Mouse (Mus musculus) G1E (cell line): ENCODE data around the gene Rgp1. TPM values are rescaled to one million over a fixed set of nuclear protein-coding genes. Genes with fewer than 3 reads are reported as not detected.
A peak's percentile ranks its signal among the peaks of the same experiment; 100 is the strongest.

Source experiments
- ATAC-seq: 2 replicates; pipeline ENCODE4 v1.8.0; 2016; ENCODE audit warnings: mild to moderate bottlenecking; ENCODE audit not compliant: insufficient number of reproducible peaks, poor library complexity, low FRiP score, severe bottlenecking; ENCODE audit errors: extremely low read depth
- DNase-seq: peaks from one replicate; pipeline ENCODE4 v3.0.0; 2012; ENCODE audit warnings: low spot score
- H3K27me3 ChIP-seq: 2 replicates; pipeline ENCODE4 v1.6.1; 2012; ENCODE audit warnings: mild to moderate bottlenecking, low read length, inconsistent platforms; ENCODE audit not compliant: insufficient read depth
- H3K36me3 ChIP-seq: replicated peaks from 2 replicates; pipeline ENCODE3; 2012; ENCODE audit warnings: mild to moderate bottlenecking, inconsistent platforms
- H3K4me1 ChIP-seq: 2 replicates; pipeline ENCODE4 v1.6.1; 2012; ENCODE audit warnings: low read depth, low read length, inconsistent platforms, mixed read lengths; ENCODE audit not compliant: insufficient read depth
- H3K4me3 ChIP-seq: 2 replicates; pipeline ENCODE4 v1.5.1; 2012; ENCODE audit warnings: low read depth, mild to moderate bottlenecking, inconsistent platforms, low read length, moderate library complexity, mixed read lengths
- H3K9me3 ChIP-seq: replicated peaks from 2 replicates; pipeline ENCODE4 v1.6.1; 2012; ENCODE audit warnings: inconsistent platforms
- CTCF ChIP-seq: IDR thresholded peaks from 2 replicates; pipeline ENCODE4 v1.5.1; 2012; ENCODE audit warnings: low read depth, low read length, inconsistent platforms, mixed read lengths
- GATA1 ChIP-seq: IDR thresholded peaks from 2 replicates; pipeline ENCODE4 v1.6.1; 2012; ENCODE audit warnings: borderline replicate concordance, low read length, inconsistent platforms, mixed read lengths
- GATA2 ChIP-seq: IDR thresholded peaks from 2 replicates; pipeline ENCODE4 v1.6.1; 2012; ENCODE audit warnings: low read depth, low read length, inconsistent platforms, borderline replicate concordance
- POLR2AphosphoS5 ChIP-seq: IDR thresholded peaks from 2 replicates; pipeline ENCODE4 v1.6.1; 2012; ENCODE audit warnings: low read depth, low read length, inconsistent platforms; ENCODE audit not compliant: insufficient replicate concordance
- TAL1 ChIP-seq: conservative IDR thresholded peaks from 2 replicates; pipeline ENCODE4 v1.6.1; 2012; ENCODE audit warnings: low read depth, low read length, inconsistent platforms, mixed read lengths
- polyA plus RNA-seq: library from polyadenylated mRNA; stranded (reverse); fragments of >175 nt; gene quantifications from 2 replicates; pipeline ENCODE4 v1.2.3, GENCODE M21; 2012
- total RNA-seq, 2 experiments: library from RNA; stranded (forward) in 1 of 2; stranded (reverse) in 1 of 2; fragments of 200-1000 nt in 1 of 2; fragments of >200 nt in 1 of 2; fragmentation: Nextera tagmentation in 1 of 2; gene quantifications; 2 replicates each; pipeline ENCODE4 v1.2.3; 2014 to 2017

Rgp1 gene
- total and polyA plus RNA-seq, 3 experiments = 23.2 to 105 (median 48.5) TPM

DNA sequence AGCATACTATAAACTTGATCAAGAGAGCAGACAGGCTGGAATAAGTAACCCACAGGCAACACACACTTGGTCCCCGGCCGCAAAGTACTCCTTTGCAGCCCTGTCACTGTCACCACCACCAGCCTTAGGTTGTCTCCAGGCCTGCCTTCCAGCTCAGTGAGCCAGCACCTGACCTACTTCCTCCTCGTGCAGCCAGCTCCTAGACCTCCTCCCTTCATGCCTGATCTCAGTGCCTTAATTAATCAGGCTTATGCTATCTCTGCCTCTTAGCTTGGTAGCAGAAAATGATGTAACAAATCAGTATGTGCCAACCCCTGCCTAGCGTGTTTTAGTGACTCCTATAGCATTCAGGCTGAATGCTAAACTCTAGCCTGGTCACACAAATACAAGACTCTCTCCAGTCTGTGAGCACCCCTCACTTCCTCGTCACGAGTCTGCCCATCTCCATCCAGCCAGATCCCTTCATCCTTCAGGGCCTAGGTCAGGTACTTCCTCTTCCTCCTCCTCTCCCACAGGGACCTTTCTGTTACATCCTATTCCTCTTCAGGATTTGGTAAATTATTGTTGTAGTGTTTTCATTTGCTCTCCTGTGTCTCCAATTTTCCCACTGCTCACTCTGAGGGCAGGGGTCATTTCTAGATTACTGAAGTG lies 7.0 kb upstream of the Rgp1 start:
- Histone ChIP-seq H3K36me3 (peaks cover 98% of the 10 kb centered on the region), H3K27me3 (no peaks in the 10 kb centered on the region), H3K9me3 (no peaks in the 10 kb centered on the region), H3K4me1 (peaks cover 44% of the 10 kb centered on the region), H3K4me3 (no peak overlapping the region)
- no peak for DNase-seq
- no peak for TF ChIP-seq GATA2
- no peak for TF ChIP-seq GATA1
- no peak for TF ChIP-seq POLR2AphosphoS5
- no peak for TF ChIP-seq TAL1
- no peak for TF ChIP-seq CTCF
- no peak for ATAC-seq

DNA sequence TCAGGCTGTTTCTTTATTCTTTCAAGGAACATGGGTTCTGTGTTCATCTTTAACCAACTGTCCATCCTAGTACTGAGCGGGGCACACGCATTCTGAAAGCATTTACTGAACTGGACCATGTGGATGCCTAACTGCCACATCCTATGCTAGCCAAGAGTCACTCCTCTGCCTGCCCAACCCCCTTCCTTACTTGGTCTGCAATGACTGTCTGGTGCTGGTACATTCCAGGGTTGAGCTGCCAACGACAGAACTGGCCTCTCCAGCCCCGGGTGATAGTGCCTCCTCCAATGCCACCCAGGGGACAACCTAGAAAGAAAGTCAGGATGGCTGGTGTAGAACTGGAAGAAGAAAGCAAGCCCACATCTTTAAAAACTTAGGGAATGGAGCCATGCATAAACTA lies 5.0 kb upstream of the Rgp1 start:
- DNase-seq (no peak), ATAC-seq (no peak)
- peaks cover 53% of the 10 kb centered on the region for H3K4me1 ChIP-seq
- TF ChIP-seq GATA1 (no peak), GATA2 (no peak), POLR2AphosphoS5 (no peak), TAL1 (no peak)
- no peak overlapping the region for H3K4me3 ChIP-seq
- peaks cover 82% of the 10 kb centered on the region for H3K36me3 ChIP-seq
- no peaks in the 10 kb centered on the region for H3K27me3 ChIP-seq
- no peaks in the 10 kb centered on the region for H3K9me3 ChIP-seq

DNA sequence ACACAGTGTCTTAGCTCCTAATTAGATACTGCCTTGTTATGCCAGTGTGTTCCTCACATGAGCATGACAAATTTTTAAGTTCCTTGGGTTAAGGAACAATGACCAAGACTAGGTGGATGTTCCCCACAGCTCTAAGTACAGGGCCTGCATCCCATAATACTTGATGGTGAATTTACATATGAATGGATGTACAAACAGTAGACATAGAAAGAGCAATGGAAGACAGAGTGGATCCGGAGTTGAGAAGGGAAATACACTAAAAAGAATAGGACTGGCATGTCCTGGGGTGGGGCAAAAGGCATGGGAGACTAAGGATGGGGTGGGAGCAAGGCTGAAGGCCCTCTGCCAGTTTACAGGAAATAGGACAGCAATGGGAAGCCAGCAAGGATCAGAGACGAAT lies 3.2 kb upstream of the Rgp1 start:
- ATAC-seq (no peak), DNase-seq (no peak)
- TF ChIP-seq POLR2AphosphoS5 (no peak), GATA2 (no peak), TAL1 (no peak), CTCF (no peak), GATA1 (no peak)
- Histone ChIP-seq H3K27me3 (no peaks in the 10 kb centered on the region), H3K4me3 (no peak overlapping the region; the same call in 1 of the 2 replicates), H3K9me3 (no peaks in the 10 kb centered on the region), H3K36me3 (peaks cover 71% of the 10 kb centered on the region), H3K4me1 (peaks cover 65% of the 10 kb centered on the region)

DNA sequence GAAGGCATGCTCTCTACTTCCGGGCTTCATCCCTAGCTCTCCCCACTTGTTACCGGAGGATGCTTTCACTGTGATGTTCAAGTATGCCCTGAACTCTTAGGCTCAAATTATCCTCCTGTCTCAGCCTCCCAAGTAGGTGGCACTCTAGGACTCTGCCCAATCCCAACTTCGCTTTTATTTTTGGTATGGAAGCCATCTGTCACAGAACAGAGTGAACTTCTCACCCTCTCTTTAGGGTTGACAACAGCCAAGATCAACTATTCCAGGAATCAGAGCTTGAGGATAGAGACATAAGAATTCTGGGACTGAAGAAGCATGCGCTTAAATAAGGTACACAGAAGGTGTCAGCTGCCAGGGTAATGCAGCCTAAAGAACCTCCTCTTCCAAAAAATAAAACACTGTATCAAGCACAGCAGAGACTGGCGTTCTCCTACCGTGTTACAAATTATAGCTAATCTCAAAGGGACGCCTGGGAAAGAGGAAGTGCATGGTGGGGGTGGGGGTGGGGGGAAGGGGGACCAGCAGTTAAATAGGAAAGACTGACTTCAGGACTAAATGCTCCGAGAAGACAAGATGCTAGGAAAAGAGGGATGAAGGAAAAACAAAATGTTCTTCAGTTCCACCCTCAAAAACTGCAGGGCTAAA lies 1.2 kb upstream of the Rgp1 start:
- Histone ChIP-seq H3K4me3 (peak overlapping the region; percentile 77), H3K36me3 (peaks cover 71% of the 10 kb centered on the region), H3K27me3 (no peaks in the 10 kb centered on the region), H3K9me3 (no peaks in the 10 kb centered on the region), H3K4me1 (peaks cover 70% of the 10 kb centered on the region)
- DNase-seq (no peak), ATAC-seq (no peak)
- TF ChIP-seq GATA2 (no peak), TAL1 (no peak), CTCF (no peak), POLR2AphosphoS5 (no peak), GATA1 (no peak)

DNA sequence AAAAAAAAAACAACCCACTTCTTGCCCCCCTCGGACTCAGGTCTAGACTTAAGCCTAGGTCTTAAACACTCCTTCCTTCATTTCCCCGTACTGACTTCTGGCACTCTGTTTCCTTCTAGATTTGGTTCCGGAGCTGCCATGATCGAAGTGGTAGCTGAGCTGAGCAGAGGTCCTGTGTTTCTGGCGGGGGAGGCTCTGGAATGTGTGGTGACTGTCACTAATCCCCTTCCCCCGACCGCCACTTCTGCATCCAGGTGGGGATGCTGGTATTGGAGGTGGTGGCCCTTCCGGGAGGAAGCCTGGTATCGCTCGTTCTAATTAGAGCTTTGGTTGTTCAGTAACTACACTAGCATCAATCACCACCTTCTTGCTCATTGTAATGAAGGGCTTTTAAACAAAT lies 741 bp downstream of the Rgp1 start:
- TF ChIP-seq POLR2AphosphoS5 = no peak
- TF ChIP-seq CTCF = no peak
- DNase-seq = no peak
- H3K9me3 ChIP-seq = no peaks in the 10 kb centered on the region
- peaks cover 70% of the 10 kb centered on the region for H3K4me1 ChIP-seq
- H3K4me3 ChIP-seq = peak overlapping the region; percentile 77
- H3K36me3 ChIP-seq = peaks cover 71% of the 10 kb centered on the region
- no peaks in the 10 kb centered on the region for H3K27me3 ChIP-seq
- no peak for ATAC-seq

DNA sequence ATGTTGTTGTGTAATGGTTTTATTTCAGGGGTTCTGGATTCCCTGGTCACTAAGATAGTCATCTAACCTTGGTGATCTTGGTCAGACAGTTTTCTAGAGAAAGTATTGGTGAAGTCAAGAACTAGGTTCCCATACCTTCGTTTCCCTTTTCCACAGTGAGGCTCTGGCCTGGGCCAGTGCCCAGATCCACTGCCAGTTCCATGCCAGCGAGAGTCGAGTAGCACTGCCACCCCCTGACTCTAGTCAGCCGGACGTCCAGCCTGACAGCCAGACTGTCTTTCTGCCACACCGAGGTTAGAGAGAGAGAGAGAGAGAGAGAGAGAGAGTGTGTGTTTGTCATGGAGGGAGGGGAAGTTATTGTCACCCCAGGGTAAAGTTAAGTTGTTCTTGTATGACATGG lies 1.2 kb downstream of the Rgp1 start:
- ATAC-seq (no peak), DNase-seq (no peak)
- TF ChIP-seq CTCF = no peak
- no peak for TF ChIP-seq GATA2
- TF ChIP-seq GATA1 = no peak
- TF ChIP-seq TAL1 = no peak
- TF ChIP-seq POLR2AphosphoS5 = no peak
- H3K4me3 ChIP-seq = peak overlapping the region; percentile 77
- no peaks in the 10 kb centered on the region for H3K27me3 ChIP-seq
- no peaks in the 10 kb centered on the region for H3K9me3 ChIP-seq
- H3K4me1 ChIP-seq = peaks cover 69% of the 10 kb centered on the region
- H3K36me3 ChIP-seq = peaks cover 71% of the 10 kb centered on the region

DNA sequence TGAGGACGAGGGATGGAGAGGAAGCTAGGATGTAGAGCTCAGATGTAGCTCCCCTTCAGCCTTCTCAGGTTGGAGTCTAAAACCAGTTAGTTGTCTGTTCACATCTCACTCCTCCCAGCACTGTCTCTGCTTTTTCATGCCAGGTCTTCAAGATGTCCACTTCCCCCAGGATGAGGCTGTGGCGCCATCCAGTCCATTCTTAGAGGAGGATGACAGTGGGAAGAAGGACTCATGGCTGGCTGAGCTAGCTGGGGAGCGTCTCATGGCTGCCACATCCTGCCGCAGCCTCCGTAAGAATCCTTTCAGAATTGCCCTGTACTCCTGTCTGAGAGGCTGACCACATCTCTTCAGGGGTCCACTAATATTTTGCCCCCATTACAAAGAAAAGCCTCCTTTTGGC lies 2.2 kb downstream of the Rgp1 start:
- no peak for ATAC-seq
- Histone ChIP-seq H3K27me3 (no peaks in the 10 kb centered on the region), H3K36me3 (peaks cover 70% of the 10 kb centered on the region), H3K4me3 (no peak overlapping the region), H3K4me1 (peaks cover 62% of the 10 kb centered on the region), H3K9me3 (no peaks in the 10 kb centered on the region)
- no peak for DNase-seq
- TF ChIP-seq POLR2AphosphoS5 (no peak), GATA1 (no peak), GATA2 (no peak), CTCF (no peak), TAL1 (no peak)
